Mouse (Mus musculus) neural tube, embryonic 10.5 days (tissue): ENCODE measurements at regions not wholly inside any gene's neighbourhood (a gene's known extent, or its start where the extent isn't known, plus 50 kb on each side); places are given as distances from the start of the nearest gene placed in this dataset.

Experiments
- DNase-seq: peaks from one replicate; pipeline ENCODE4 v3.0.0-alpha.2; 2017; ENCODE audit warnings: low spot score; ENCODE audit errors: extremely low spot score

DNA sequence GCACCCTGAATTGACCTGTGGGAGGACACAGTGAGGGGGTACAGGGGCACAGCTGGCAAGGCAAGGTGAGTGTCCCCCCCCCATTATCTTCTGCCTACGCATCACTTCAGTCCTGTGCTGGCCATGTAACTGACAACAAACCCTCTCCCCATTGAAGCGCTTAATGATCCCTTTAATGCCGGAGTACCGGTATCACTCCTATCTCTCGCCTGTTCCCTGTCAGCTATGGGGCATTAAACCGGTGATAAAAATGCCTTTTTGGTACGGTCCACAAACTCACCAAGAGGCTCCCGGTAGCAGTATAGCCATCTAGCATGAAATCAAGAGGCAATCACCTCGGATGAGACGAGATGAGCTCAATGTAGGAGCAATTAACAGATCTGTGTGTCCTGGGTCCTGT is 62.8 kb upstream of the Fstl4 start:
- no peak for DNase-seq

DNA sequence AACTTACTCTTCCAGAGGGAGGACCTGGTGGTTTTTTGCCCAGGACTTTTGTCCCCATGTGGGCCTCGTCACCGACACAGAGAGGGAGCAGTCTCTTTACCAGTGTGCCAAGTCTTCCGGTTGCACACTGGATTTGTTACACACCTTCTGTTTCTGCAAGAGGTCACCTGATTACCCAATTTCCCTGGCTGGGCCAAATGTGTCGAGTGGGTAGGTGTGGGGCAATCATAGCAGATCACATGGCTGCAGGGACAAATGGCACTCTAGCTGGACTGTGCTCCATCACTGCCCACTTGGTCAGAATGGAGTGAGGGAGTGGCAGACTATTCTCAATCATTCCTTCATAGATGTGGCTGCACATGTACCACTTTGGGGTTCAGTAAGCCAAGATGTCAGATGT is 61.0 kb upstream of the Fstl4 start:
- DNase-seq = no peak
